Mouse (Mus musculus): ENCODE results near the gene Aff4. TPM values are rescaled to one million over a fixed set of nuclear protein-coding genes. Genes with fewer than 3 reads are reported as not detected.

Aff4 gene
- polyA plus RNA-seq, 1 experiment from 2014 or later: 72.9 TPM

DNA sequence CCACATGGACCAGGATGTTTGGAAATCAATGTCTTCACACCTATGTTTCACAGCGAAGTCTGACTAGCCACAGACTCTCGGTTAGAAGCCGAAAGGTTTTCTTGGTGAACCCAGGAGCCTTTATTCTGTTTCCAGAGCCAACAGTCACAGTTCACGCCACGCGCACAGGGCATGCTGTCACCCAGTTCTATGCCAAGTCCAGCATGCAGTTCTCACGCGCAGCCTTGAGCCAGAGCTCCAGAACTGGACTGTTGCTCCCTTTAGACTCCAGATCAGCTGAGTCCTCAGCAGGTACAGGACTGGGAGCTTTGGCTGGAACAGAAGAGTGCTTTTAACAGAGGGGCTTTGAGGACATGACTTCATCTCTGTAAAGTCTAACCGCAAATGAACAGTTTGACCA, 101.8 kb downstream of the Aff4 start:
- no peak overlapping the region for H3K9ac ChIP-seq (ENCODE audit: low read length)
- no peak overlapping the region for H3K4me2 ChIP-seq (ENCODE audit: low read length)
- H3K27me3 ChIP-seq (ENCODE audit: control insufficient read depth, insufficient read depth, low read length): no peaks in the 10 kb centered on the region
- no peaks in the 10 kb centered on the region for H3K9me3 ChIP-seq (ENCODE audit: control insufficient read depth, low read length)
- no peaks in the 10 kb centered on the region for H3K36me3 ChIP-seq (ENCODE audit: control insufficient read depth, insufficient read depth, low read length)
- no peak overlapping the region for H3K27ac ChIP-seq (replicated peaks in 1 of 2; ENCODE audit: control insufficient read depth in 1 of 2, insufficient read depth in 1 of 2, low read depth in 2 of 2, low read length in 2 of 2)
- WGBS: 92% methylated on average over 9 of the region's 9 CpGs
- H3K4me3 ChIP-seq (ENCODE audit: control insufficient read depth in 1 of 2, insufficient read depth in 1 of 2, low read depth in 1 of 2, low read length in 2 of 2): no peak overlapping the region
- no peak for ATAC-seq (ENCODE audit: insufficient number of reproducible peaks, insufficient read depth, low FRiP score, low read depth)
- peaks cover 0 to 4% of the 10 kb centered on the region in 2 experiments; a peak in 2 of 4 replicates for H3K4me1 ChIP-seq (ENCODE audit: control insufficient read depth in 2 of 2, insufficient read depth in 2 of 2, low read length in 2 of 2)

DNA sequence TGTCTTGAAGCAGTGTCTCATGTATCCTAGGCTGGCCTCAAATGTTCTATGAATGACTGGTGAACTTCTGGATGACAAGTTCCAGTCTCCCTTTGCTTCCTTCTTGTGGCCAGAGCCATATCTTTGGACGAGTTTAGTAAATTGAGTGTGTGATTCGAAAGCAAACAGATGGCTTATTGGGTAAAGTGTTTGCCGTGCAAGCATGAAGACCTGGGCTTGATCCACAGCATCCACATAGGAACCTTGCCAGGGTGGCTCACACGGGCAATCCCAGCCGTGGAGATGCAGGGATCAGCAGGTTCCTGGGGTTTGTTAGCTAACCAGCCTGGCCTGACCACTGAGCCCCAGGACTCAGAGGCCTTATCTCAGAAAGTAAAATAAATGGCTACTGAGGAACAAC, 102.4 kb downstream of the Aff4 start:
- no peaks in the 10 kb centered on the region for H3K9me3 ChIP-seq (ENCODE audit: control insufficient read depth, low read length)
- no peak overlapping the region for H3K4me2 ChIP-seq (ENCODE audit: low read length)
- H3K36me3 ChIP-seq (ENCODE audit: control insufficient read depth, insufficient read depth, low read length): no peaks in the 10 kb centered on the region
- H3K27me3 ChIP-seq (ENCODE audit: control insufficient read depth, insufficient read depth, low read length): no peaks in the 10 kb centered on the region
- H3K4me3 ChIP-seq (ENCODE audit: control insufficient read depth in 1 of 2, insufficient read depth in 1 of 2, low read depth in 1 of 2, low read length in 2 of 2): no peak overlapping the region
- peaks cover 0 to 4% of the 10 kb centered on the region in 2 experiments; a peak in 2 of 4 replicates for H3K4me1 ChIP-seq (ENCODE audit: control insufficient read depth in 2 of 2, insufficient read depth in 2 of 2, low read length in 2 of 2)
- H3K27ac ChIP-seq (replicated peaks in 1 of 2; ENCODE audit: control insufficient read depth in 1 of 2, insufficient read depth in 1 of 2, low read depth in 2 of 2, low read length in 2 of 2): no peak overlapping the region
- no peak for ATAC-seq (ENCODE audit: insufficient number of reproducible peaks, insufficient read depth, low FRiP score, low read depth)
- WGBS: 84% methylated on average over 5 of the region's 5 CpGs
- H3K9ac ChIP-seq (ENCODE audit: low read length): no peak overlapping the region

DNA sequence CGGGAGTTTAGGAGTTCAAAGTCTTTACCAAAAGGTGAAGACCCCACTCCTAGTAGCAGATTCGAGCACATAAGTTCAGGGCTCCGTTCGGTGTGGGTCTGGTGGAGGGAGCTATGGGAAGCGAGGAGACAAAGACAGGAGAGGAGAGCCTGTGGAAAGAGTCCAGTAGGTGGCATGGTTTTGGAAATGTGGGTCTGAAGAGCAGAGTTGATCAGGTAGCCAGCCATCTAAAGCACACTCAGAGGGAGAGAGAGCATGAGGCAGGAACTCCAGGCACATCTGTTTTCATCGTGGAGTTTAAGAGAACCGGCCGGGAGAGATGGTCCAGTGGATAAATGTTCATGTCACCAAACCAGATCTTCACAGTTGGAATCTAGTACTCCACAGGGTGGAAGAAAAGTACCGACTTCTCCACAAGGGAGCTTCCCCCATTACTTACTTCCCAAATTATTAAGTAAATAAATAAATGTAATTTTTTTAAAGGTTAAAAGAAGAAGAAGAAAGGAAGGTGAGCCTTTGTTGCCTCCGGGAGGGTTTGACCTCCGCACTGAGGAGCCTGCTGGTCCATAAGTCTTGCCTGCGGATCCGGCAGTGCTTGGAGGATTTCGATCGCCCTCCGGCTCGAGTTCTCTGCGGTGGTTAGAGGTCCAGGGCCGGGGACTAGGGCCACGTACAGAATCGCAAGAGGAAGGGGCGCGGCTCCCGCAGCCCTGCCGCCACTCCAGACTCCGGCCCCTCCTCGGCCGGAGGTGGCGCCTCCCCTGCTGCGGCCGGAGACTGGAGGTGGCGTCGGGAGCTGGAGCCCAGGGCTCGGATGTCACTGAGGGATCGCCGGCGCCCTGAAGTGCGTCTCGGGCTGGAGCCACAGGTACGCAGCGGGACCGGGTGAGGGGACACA, 106.1 kb downstream of the Aff4 start, which contains the start of the genes Gm10447 and Shroom1:
Gene Gm10447, minus strand, starts transcription at position 637 of the 898 bp plus-strand sequence.
Gene Shroom1, plus strand, starts transcription at position 732 of the 898 bp plus-strand sequence.
- Histone ChIP-seq H3K4me2 (ENCODE audit: low read length) (peak within 1 kb of the TSS; percentile 93), H3K9ac (ENCODE audit: low read length) (peak within 1 kb of the TSS; percentile 74), H3K36me3 (ENCODE audit: control insufficient read depth, insufficient read depth, low read length) (no peaks in the 10 kb centered on the region), H3K4me3 (ENCODE audit: control insufficient read depth in 1 of 2, insufficient read depth in 1 of 2, low read depth in 1 of 2, low read length in 2 of 2) (peak within 1 kb of the TSS; percentile 61 to 69), H3K27me3 (ENCODE audit: control insufficient read depth, insufficient read depth, low read length) (peaks cover 8% of the 10 kb centered on the region), H3K9me3 (ENCODE audit: control insufficient read depth, low read length) (no peaks in the 10 kb centered on the region), H3K4me1 (ENCODE audit: control insufficient read depth in 2 of 2, insufficient read depth in 2 of 2, low read length in 2 of 2) (no peaks in the 10 kb centered on the region), H3K27ac (replicated peaks in 1 of 2; ENCODE audit: control insufficient read depth in 1 of 2, insufficient read depth in 1 of 2, low read depth in 2 of 2, low read length in 2 of 2) (peak within 1 kb of the TSS in 1 of 2 experiments; percentile 64; a peak in 2 of 4 replicates)
- peak; percentile 63 for ATAC-seq (ENCODE audit: insufficient number of reproducible peaks, insufficient read depth, low FRiP score, low read depth)
- 2% methylated on average over 42 of the region's 42 CpGs for WGBS

DNA sequence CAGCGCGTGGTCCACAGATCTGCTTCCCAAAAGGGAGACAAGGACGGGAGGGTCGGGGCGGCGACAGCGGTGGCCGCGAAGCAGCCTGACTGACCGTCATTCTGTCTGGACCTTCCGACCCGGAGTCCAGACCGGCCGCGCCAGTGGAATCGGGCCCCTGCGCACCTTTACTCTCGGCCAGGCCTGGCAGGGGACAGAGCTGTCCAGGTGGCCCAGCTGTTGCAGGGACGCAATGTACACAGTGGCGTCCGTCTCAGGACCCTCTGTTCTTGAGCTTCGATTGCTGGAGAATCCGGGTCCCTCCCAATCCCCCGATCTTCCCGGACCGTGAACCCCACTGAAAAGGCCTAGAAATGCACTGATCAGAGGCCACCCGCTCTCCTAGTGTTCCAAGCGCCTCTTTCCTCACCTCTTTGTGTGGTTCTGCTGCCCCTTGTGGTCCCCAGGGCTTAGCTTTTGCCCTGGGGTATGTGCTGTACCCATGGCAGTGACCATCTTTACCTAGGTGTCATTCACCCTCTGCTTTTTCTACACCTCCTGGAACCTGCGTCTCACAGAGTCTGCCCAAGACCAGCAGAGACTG, 106.8 kb downstream of the Aff4 start:
- 0 out of 2 replicates have a peak, but pooled peaks have one; percentile 18 for ATAC-seq (ENCODE audit: insufficient number of reproducible peaks, insufficient read depth, low FRiP score, low read depth)
- Histone ChIP-seq H3K27me3 (ENCODE audit: control insufficient read depth, insufficient read depth, low read length) (peaks cover 16% of the 10 kb centered on the region), H3K36me3 (ENCODE audit: control insufficient read depth, insufficient read depth, low read length) (no peaks in the 10 kb centered on the region), H3K4me2 (ENCODE audit: low read length) (peak overlapping the region; percentile 93), H3K27ac (replicated peaks in 1 of 2; ENCODE audit: control insufficient read depth in 1 of 2, insufficient read depth in 1 of 2, low read depth in 2 of 2, low read length in 2 of 2) (peak overlapping the region in 1 of 2 experiments; percentile 64; a peak in 2 of 4 replicates), H3K9me3 (ENCODE audit: control insufficient read depth, low read length) (no peaks in the 10 kb centered on the region), H3K4me3 (ENCODE audit: control insufficient read depth in 1 of 2, insufficient read depth in 1 of 2, low read depth in 1 of 2, low read length in 2 of 2) (peak overlapping the region; percentile 61 to 69), H3K9ac (ENCODE audit: low read length) (peak overlapping the region; percentile 74), H3K4me1 (ENCODE audit: control insufficient read depth in 2 of 2, insufficient read depth in 2 of 2, low read length in 2 of 2) (no peaks in the 10 kb centered on the region)
- WGBS: 9% methylated on average over 29 of the region's 29 CpGs

DNA sequence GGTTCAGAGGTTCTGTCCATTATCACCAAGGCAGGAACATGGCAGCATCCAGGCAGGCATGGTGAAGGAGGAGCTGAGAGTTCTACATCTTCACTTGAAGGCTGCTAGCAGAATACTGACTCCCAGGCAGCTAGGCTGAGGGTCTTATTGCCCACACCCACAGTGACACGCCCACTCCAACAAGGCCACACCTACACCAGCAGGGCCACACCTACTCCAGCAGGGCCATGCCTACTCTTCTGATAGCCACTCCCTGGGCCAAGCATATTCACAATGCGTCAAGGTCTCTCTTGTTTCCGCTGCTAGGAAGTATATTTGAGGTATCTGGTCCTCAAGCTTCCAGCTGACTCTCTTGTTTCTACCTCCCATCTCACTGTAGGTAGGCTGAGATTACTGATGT, 108.4 kb downstream of the Aff4 start:
- no peak overlapping the region for H3K9ac ChIP-seq (ENCODE audit: low read length)
- ATAC-seq (ENCODE audit: insufficient number of reproducible peaks, insufficient read depth, low FRiP score, low read depth): no peak
- H3K4me1 ChIP-seq (ENCODE audit: control insufficient read depth in 2 of 2, insufficient read depth in 2 of 2, low read length in 2 of 2): peaks cover 0 to 4% of the 10 kb centered on the region in 2 experiments; a peak in 2 of 4 replicates
- 65% methylated on average over 3 of the region's 3 CpGs for WGBS
- H3K27me3 ChIP-seq (ENCODE audit: control insufficient read depth, insufficient read depth, low read length): peaks cover 26% of the 10 kb centered on the region
- no peak overlapping the region for H3K4me2 ChIP-seq (ENCODE audit: low read length)
- H3K36me3 ChIP-seq (ENCODE audit: control insufficient read depth, insufficient read depth, low read length): no peaks in the 10 kb centered on the region
- H3K27ac ChIP-seq (replicated peaks in 1 of 2; ENCODE audit: control insufficient read depth in 1 of 2, insufficient read depth in 1 of 2, low read depth in 2 of 2, low read length in 2 of 2): no peak overlapping the region
- H3K4me3 ChIP-seq (ENCODE audit: control insufficient read depth in 1 of 2, insufficient read depth in 1 of 2, low read depth in 1 of 2, low read length in 2 of 2): no peak overlapping the region
- H3K9me3 ChIP-seq (ENCODE audit: control insufficient read depth, low read length): no peaks in the 10 kb centered on the region

DNA sequence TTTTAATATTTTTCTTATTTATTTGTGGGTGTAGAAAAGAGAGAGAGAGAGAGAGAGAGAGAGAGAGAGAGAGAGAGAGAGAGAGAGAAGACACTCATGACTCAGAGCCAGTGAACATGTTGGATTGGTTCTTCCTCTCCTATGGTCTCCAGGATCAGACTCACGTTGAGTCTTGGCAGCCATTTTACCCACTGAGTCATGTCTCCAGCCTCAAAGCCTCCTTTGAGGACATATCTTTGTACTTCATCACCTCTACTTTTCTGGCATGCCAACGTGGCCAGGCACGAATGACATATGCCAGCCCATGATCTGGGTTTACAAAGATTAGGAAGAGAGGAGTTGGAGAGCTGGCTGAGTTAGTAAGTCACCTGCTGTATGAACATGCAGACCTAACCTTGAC, 109.6 kb downstream of the Aff4 start:
- Histone ChIP-seq H3K4me2 (ENCODE audit: low read length) (no peak overlapping the region), H3K9ac (ENCODE audit: low read length) (no peak overlapping the region), H3K36me3 (ENCODE audit: control insufficient read depth, insufficient read depth, low read length) (no peaks in the 10 kb centered on the region), H3K9me3 (ENCODE audit: control insufficient read depth, low read length) (no peaks in the 10 kb centered on the region), H3K27me3 (ENCODE audit: control insufficient read depth, insufficient read depth, low read length) (peaks cover 37% of the 10 kb centered on the region), H3K4me1 (ENCODE audit: control insufficient read depth in 2 of 2, insufficient read depth in 2 of 2, low read length in 2 of 2) (peaks cover 0 to 5% of the 10 kb centered on the region in 2 experiments; a peak in 2 of 4 replicates), H3K4me3 (ENCODE audit: control insufficient read depth in 1 of 2, insufficient read depth in 1 of 2, low read depth in 1 of 2, low read length in 2 of 2) (no peak overlapping the region), H3K27ac (replicated peaks in 1 of 2; ENCODE audit: control insufficient read depth in 1 of 2, insufficient read depth in 1 of 2, low read depth in 2 of 2, low read length in 2 of 2) (no peak overlapping the region)
- no peak for ATAC-seq (ENCODE audit: insufficient number of reproducible peaks, insufficient read depth, low FRiP score, low read depth)
- 59% methylated on average over 3 of the region's 3 CpGs for WGBS

DNA sequence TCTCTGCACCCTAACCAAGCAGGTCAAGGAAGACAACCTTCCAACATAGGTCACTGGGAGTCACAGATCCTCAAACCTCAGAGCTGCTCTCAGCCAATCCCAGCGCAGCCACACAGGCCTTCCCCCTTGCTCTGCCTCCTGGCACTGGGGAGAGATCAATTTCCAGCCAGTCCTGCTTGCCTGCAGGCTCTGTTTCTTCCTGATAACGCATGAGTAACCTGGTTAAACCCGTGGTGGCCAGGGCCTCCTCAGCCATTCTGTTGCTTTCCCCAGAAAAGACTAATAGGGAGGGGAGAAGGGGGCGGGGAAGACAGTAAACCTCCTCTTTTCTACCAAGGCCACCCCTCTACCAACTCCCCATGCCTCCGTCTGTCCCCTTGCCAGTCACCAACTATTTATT, 111.1 kb downstream of the Aff4 start:
- ATAC-seq (ENCODE audit: insufficient number of reproducible peaks, insufficient read depth, low FRiP score, low read depth): no peak
- Histone ChIP-seq H3K9me3 (ENCODE audit: control insufficient read depth, low read length) (no peaks in the 10 kb centered on the region), H3K9ac (ENCODE audit: low read length) (no peak overlapping the region), H3K4me3 (ENCODE audit: control insufficient read depth in 1 of 2, insufficient read depth in 1 of 2, low read depth in 1 of 2, low read length in 2 of 2) (no peak overlapping the region), H3K27me3 (ENCODE audit: control insufficient read depth, insufficient read depth, low read length) (peaks cover 47% of the 10 kb centered on the region), H3K27ac (replicated peaks in 1 of 2; ENCODE audit: control insufficient read depth in 1 of 2, insufficient read depth in 1 of 2, low read depth in 2 of 2, low read length in 2 of 2) (no peak overlapping the region), H3K36me3 (ENCODE audit: control insufficient read depth, insufficient read depth, low read length) (no peaks in the 10 kb centered on the region), H3K4me2 (ENCODE audit: low read length) (no peak overlapping the region), H3K4me1 (ENCODE audit: control insufficient read depth in 2 of 2, insufficient read depth in 2 of 2, low read length in 2 of 2) (peaks cover under 1 to 11% of the 10 kb centered on the region in 2 experiments; a peak in 2 of 4 replicates)
- WGBS: 34% methylated on average over 5 of the region's 5 CpGs

Measured in heart, embryonic 14.5 days (tissue).